Mouse (Mus musculus) E14TG2a.4 (cell line): ENCODE data around the gene Psapl1.

Experiments used
- H3K27me3 ChIP-seq: 2 replicates; pipeline ENCODE4 v1.6.1; 2014; ENCODE audit warnings: low read length, control low read depth; ENCODE audit not compliant: insufficient read depth
- H3K36me3 ChIP-seq: 2 replicates; pipeline ENCODE4 v1.6.1; 2014; ENCODE audit warnings: low read length, control low read depth; ENCODE audit not compliant: insufficient read depth
- H3K4me1 ChIP-seq: replicated peaks from 2 replicates; pipeline ENCODE4 v1.6.1; 2014; ENCODE audit warnings: low read depth, low read length, control low read depth
- H3K4me3 ChIP-seq: replicated peaks from 2 replicates; pipeline ENCODE4 v1.5.1; 2014; ENCODE audit warnings: mild to moderate bottlenecking, low read length
- H3K9me3 ChIP-seq: 2 replicates; pipeline ENCODE4 v1.6.1; 2014; ENCODE audit warnings: low read length, control low read depth
- CTCF ChIP-seq: conservative IDR thresholded peaks from 2 replicates; pipeline ENCODE4 v1.5.1; 2014; ENCODE audit warnings: low read length
- NANOG ChIP-seq: IDR thresholded peaks from 2 replicates; pipeline ENCODE4 v1.6.1; 2014; ENCODE audit warnings: borderline replicate concordance, low read length, mixed read lengths
- POU5F1 ChIP-seq: IDR thresholded peaks from 2 replicates; pipeline ENCODE4 v1.6.1; 2014; ENCODE audit warnings: low read length, borderline replicate concordance

Psapl1 gene

DNA sequence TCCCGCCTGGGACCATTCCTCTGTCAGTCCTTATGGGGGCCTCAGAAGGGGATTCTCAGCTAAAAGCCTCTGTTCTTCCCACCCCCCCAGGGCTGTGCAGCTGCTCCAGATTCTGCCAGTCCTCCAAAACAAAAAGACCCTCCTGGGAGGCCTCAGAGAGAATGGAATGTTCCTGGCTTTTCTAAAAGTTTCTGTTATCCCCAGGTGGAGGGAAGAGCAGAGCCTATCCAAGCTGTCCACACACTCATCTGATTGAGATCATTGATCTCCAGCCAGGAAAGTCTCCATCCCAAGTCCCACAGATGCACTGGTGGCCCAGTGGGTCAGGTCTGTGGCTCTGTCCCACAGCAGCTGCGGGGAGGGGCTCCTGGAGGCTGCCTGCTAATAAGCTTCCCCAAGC, 11.1 kb upstream of the Psapl1 start:
- no peaks in the 10 kb centered on the region for H3K27me3 ChIP-seq
- TF ChIP-seq CTCF, result no peak
- TF ChIP-seq POU5F1, result no peak
- no peak for TF ChIP-seq NANOG

DNA sequence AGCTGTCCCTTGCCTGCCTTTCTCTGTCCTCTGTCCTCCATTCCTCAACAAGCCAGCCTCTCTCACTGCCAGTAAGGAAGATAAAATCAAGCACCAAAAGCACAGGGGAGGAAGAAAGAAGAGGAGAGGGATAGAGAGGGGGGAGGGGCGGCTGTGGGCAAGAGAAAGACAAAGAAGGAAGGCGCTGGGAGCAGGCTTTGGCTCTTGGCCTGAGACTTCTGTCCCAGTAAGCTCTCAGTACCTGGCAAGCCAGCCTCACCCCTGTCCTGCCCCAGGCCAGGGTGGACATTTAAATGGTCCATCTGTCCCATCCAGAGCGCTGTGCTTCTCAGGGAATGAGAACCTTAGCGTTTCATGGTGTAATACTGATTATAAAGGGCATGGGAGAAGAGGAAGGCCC, 9.2 kb upstream of the Psapl1 start:
- Histone ChIP-seq H3K27me3 (no peaks in the 10 kb centered on the region), H3K4me1 (no peaks in the 10 kb centered on the region), H3K9me3 (no peaks in the 10 kb centered on the region), H3K36me3 (no peaks in the 10 kb centered on the region), H3K4me3 (no peak overlapping the region)
- TF ChIP-seq NANOG (no peak), POU5F1 (no peak), CTCF (no peak)

More for the DNA sequence above, 11.1 kb upstream of the Psapl1 start:
- Histone ChIP-seq H3K9me3 (no peaks in the 10 kb centered on the region), H3K36me3 (no peaks in the 10 kb centered on the region), H3K4me1 (no peaks in the 10 kb centered on the region), H3K4me3 (no peak overlapping the region)

- Histone ChIP-seq H3K4me1 (no peaks in the 10 kb centered on the region), H3K27me3 (no peaks in the 10 kb centered on the region), H3K9me3 (no peaks in the 10 kb centered on the region), H3K36me3 (no peaks in the 10 kb centered on the region), H3K4me3 (no peak overlapping the region)
- TF ChIP-seq NANOG (no peak), CTCF (no peak), POU5F1 (no peak)
These were observed 8.4 kb upstream of the Psapl1 start for GRCm38 (mm10) chr5:36195436-36195835.

- Histone ChIP-seq H3K4me3 (no peak overlapping the region), H3K36me3 (no peaks in the 10 kb centered on the region)
These were observed 4.3 kb upstream of the Psapl1 start for GRCm38 (mm10) chr5:36199519-36199918.

DNA sequence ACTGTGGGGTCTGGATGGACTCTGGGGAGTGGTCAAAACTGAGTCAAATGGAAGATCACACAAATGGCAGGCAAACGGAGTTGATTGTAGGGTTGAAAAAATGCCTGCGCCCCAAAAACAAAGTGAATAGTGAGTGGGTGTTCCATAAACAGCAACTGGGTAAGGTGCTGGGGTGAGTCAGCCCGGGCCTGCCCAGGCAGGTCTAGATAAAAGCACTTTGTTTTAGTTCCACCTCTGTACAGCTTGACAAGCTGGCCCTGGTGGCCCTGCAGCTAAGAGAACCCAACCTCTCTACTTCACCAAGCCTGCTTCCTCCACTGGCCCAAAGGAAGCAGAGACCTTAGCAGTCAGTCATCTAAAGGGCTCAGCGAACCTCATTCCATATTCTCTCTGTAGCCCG, 1.0 kb upstream of the Psapl1 start:
- Histone ChIP-seq H3K27me3 (no peaks in the 10 kb centered on the region), H3K4me1 (no peaks in the 10 kb centered on the region), H3K4me3 (no peak overlapping the region), H3K9me3 (no peaks in the 10 kb centered on the region), H3K36me3 (no peaks in the 10 kb centered on the region)
- TF ChIP-seq POU5F1 (no peak), CTCF (no peak), NANOG (no peak)

More at GRCm38 (mm10) chr5:36199519-36199918, 4.3 kb upstream of the Psapl1 start:
- no peaks in the 10 kb centered on the region for H3K9me3 ChIP-seq
- no peaks in the 10 kb centered on the region for H3K27me3 ChIP-seq
- TF ChIP-seq POU5F1, result no peak
- no peak for TF ChIP-seq CTCF
- TF ChIP-seq NANOG, result no peak
- no peaks in the 10 kb centered on the region for H3K4me1 ChIP-seq

DNA sequence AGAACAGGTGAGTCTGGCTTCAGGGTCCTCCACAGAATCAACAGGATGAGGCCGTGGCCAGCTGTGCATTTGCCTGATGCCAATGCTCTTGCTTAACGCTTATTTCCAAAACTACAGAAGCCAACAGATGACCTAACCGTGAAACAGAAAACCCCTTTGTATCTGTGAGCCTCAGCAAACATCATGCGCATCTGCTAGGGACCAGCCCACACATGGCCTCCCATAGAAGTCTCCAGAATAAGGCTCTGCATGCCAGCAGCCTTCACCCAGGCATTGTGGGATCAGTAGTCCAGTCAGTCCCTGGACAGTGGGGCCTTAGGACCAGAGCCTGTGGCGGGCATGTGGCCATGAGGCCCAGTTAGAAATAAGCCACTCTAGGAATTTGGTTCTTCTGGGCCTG, 400 bp upstream of the Psapl1 start:
- H3K9me3 ChIP-seq, result no peaks in the 10 kb centered on the region
- H3K4me3 ChIP-seq, result no peak overlapping the region

GRCm38 (mm10) chr5:36205397-36205796, 1.6 kb downstream of the Psapl1 start:
- H3K4me3 ChIP-seq, result no peak overlapping the region

More for the DNA sequence above, 400 bp upstream of the Psapl1 start:
- no peaks in the 10 kb centered on the region for H3K27me3 ChIP-seq
- TF ChIP-seq NANOG (no peak), POU5F1 (no peak), CTCF (no peak)
- H3K4me1 ChIP-seq, result no peaks in the 10 kb centered on the region
- H3K36me3 ChIP-seq, result no peaks in the 10 kb centered on the region

DNA sequence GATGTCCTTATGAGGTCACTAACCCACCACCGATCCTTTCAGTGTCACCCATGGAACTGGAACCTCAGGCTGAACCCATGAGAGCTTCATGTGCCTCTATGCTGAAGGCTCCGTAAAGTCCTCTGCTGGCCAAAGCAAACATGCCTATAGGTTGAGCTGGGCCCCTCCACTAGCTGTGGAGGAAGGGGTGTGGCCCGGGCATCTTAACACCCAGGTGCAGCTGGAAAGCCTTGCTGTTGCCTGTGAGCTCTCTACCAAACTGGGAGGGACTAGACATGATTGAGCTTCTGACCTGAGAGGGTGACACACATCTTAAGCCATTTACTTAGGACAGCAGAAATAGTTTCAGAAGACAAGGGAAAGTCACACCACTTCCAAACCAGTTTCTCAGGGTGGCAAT, 5.0 kb downstream of the Psapl1 start:
- Histone ChIP-seq H3K27me3 (no peaks in the 10 kb centered on the region), H3K4me3 (no peak overlapping the region), H3K9me3 (no peaks in the 10 kb centered on the region), H3K36me3 (no peaks in the 10 kb centered on the region), H3K4me1 (no peaks in the 10 kb centered on the region)
- TF ChIP-seq NANOG, result no peak
- TF ChIP-seq POU5F1, result no peak
- no peak for TF ChIP-seq CTCF

More at GRCm38 (mm10) chr5:36205397-36205796, 1.6 kb downstream of the Psapl1 start:
- no peaks in the 10 kb centered on the region for H3K36me3 ChIP-seq
- no peaks in the 10 kb centered on the region for H3K4me1 ChIP-seq
- H3K27me3 ChIP-seq, result no peaks in the 10 kb centered on the region
- H3K9me3 ChIP-seq, result no peaks in the 10 kb centered on the region
- no peak for TF ChIP-seq POU5F1
- no peak for TF ChIP-seq CTCF
- no peak for TF ChIP-seq NANOG

DNA sequence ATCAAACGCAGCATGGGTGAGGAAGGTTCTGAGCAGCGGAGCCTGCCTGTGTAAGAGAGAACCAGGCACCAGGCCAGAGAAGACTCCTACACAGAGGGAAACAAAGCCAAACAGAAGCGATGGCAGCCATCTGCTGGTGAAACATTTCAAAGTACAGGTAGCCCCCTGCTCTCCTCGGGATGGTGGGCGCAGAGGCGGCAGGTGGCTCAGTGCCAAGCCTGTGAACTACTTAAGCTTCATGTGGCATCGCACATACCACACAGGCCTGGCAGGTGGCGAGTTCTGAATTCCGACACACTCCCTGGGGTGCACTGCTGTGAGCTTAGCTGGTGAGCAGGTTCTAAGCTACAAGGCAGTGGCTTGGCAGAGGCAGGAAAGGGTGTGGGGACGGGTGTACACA, 9.5 kb downstream of the Psapl1 start:
- 0 out of 2 replicates have a peak, but pooled peaks cover 3% of the 10 kb centered on the region for H3K27me3 ChIP-seq

More for the DNA sequence above, 9.5 kb downstream of the Psapl1 start:
- H3K4me3 ChIP-seq, result no peak overlapping the region
- H3K9me3 ChIP-seq, result peaks cover 11% of the 10 kb centered on the region
- no peaks in the 10 kb centered on the region for H3K4me1 ChIP-seq
- no peaks in the 10 kb centered on the region for H3K36me3 ChIP-seq
- TF ChIP-seq POU5F1, result no peak
- no peak for TF ChIP-seq NANOG
